Mouse (Mus musculus) left cerebral cortex, adult 2 months (tissue): Measurements from ENCODE around the gene Proser3. TPM values are rescaled to one million over a fixed set of nuclear protein-coding genes. Genes with fewer than 3 reads are reported as not detected.
A peak's percentile ranks its signal among the peaks of the same experiment; 100 is the strongest.

Experiments used
- DNase-seq, 2 experiments: peaks; one replicate each; pipeline ENCODE4 v3.0.0; 2021 to 2022; ENCODE audit warnings: low spot score in 2 of 2, mixed read lengths in 1 of 2; ENCODE audit errors: extremely low spot score in 1 of 2
- H3K27ac ChIP-seq: fragments of 200-600 bp; 2 replicates; pipeline ENCODE4 v1.8.1; 2022
- H3K4me3 ChIP-seq: fragments of 200-600 bp; 2 replicates; pipeline ENCODE4 v1.8.1; 2022
- CTCF ChIP-seq: fragments of 200-600 bp; IDR thresholded peaks from 2 replicates; pipeline ENCODE4 v1.8.1; 2022; ENCODE audit warnings: antibody characterized with exemption, mild to moderate bottlenecking, moderate library complexity
- intact Hi-C: fragments of 180-260 bp; cut with DNase I; formaldehyde crosslinking; loops from one replicate; pipeline ENCODE4 v1.15.1; 2025
- long read RNA-seq, 2 experiments: library from polyadenylated mRNA; stranded (forward); transcript quantifications; one replicate each; pipeline ENCODE4 v2.0.0; 2021; ENCODE audit warnings: borderline mapping rate in 2 of 2
- total RNA-seq, 2 experiments: library from RNA; stranded (reverse); gene quantifications; 2 replicates each; pipeline ENCODE4 v1.2.3; 2021

Gene Proser3
- 1 to 10 TPM; 4.9 to 5.2 TPM for total RNA-seq
- long read RNA-seq, experiment 1, partial matches to known transcripts, result 0 of 2 reads
- long read RNA-seq, experiment 1, other reads (novel, unspliced or antisense), result 1 of 2 reads
- long read RNA-seq, experiment 2, partial matches to known transcripts, result 1 of 5 reads
- long read RNA-seq, experiment 2, other reads (novel, unspliced or antisense), result 3 of 5 reads

DNA sequence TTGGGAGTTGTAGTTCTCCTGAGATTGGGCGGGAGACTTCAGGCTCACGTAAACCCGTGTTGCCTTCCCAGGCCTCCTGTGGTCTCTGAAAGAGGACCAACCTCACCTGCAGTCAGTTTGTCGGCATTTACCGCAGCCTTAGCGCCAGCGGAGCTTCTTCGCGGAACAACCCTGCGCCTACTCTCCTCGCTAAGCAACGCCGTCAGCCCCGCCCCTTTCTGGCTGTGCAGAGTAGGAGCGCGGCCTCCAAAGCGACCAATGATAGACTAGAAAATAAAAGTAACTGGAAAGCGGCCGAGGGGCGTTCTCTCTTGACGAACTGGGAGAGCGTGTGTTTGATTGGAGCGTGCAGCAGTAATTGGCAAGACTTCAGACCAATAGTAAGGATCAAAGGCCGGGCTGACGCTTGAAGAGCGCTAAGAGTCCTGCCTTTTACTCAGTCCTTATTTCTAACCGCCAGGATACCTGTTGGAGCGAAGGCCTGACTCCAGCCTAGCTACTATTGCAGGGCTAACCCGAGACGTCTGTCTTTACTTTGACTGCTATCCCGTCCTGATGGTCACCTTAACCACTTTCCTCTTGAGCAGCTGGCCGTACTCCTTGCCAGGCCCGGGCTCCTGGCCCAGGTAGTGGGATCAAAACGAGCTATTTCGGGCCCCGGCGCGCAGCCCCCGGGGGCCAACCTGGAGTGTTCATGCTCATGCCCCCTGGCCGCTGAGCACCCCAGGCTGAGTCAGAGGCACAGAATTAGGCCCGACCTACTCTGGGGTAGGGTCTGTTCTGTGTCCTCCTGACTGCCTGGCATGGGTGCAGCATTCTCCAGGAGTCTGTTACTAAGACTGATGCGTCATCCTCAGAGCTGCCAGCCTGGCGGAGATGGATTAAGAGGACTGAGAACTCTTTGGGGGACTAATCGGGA, at the start of gene Proser3, which contains the start of gene Hspb6:
TSS of gene Proser3 (minus strand) at position 198 of the 919 bp plus-strand sequence.
TSS of gene Hspb6 (plus strand) at position 77 of the 919 bp plus-strand sequence.
- TF ChIP-seq CTCF, result no peak; the same call in 1 of the 2 replicates
- Histone ChIP-seq H3K27ac (peak within 1 kb of the TSS; percentile 96), H3K4me3 (peak within 1 kb of the TSS; percentile 61)
- intact Hi-C loops, result loop anchor here (2.0 kb wide), 1 partner anchor 62 kb away; no protein-coding TSS in a partner anchor
- peak; percentile 91 to 95 for DNase-seq

DNA sequence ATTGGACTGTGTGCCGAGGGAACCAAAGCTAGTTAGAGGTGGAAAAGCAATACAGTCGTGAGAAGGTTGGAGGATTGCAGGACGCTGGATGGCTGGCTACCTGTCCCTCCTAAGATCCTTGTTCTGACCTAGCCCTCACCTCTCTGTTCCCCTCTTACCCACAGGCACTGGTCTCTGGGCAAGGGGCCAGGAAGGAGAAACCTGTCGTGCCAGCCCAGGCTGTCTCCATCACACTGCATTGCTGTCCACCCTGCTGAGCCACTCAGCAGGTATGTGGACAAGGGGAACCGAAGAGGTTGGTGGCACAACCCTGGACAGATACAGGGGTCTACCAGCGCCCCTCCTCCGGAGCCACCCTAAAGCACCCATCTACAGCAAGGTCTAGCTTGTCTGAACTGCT, 48.6 kb upstream of the Proser3 start:
- intact Hi-C loops, result no loop called here

DNA sequence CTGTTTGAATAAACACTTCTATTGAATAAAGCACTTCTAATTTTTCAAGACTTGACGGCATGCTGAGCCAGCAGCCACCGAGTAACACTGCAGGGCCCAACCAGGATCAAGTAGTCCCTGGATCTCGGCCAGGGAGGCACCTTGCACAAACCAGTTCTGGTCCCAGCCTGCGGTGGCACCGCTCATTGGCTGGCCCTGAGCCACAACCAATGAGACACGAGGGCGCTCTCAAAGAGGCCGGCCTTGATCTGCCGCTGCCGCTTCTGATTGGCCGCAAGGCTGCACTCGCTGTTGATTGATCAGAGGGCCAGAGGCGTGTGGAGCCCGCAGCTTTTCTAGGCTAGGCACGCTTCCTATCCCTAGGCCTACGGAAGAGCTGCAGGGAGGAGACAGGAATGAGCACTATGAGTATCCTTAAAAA, 47.8 kb upstream of the Proser3 start:
- peak; percentile 83 to 86 for DNase-seq
- Histone ChIP-seq H3K27ac (no peak overlapping the region), H3K4me3 (no peak overlapping the region)
- intact Hi-C loops, result loop anchor here (5.0 kb wide), 1 partner anchor 302 kb away; no protein-coding TSS in a partner anchor
- TF ChIP-seq CTCF, result no peak

More for the DNA sequence above, 48.6 kb upstream of the Proser3 start:
- TF ChIP-seq CTCF, result no peak
- Histone ChIP-seq H3K27ac (no peak overlapping the region), H3K4me3 (no peak overlapping the region)
- DNase-seq, result no peak

DNA sequence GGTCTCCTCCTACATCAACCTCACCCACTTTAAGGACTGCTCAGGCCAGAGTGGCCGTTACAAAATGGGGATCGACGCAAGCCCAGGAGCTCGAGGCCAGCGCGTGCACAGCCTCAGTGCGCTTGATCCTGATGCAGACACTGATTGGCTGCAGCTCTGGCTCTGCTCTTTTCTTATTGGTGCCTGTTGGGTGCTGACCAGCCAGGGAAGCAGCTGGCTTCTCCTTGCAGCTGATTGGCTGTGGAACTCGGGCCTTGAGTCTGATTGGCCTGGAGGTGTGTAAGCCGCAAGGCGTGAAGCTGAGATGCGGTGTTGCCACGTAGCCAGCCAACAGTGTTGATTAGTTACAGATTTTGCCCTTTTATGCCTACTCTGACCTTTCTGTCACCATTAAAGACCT, 46.7 kb upstream of the Proser3 start, which contains the start of gene Zbtb32:
TSS of gene Zbtb32 (minus strand) at position 124 of the 400 bp plus-strand sequence.
- intact Hi-C loops, result loop anchor here (5.0 kb wide), 1 partner anchor 304 kb away; no protein-coding TSS in a partner anchor
- Histone ChIP-seq H3K27ac (no peak within 1 kb of the TSS), H3K4me3 (no peak within 1 kb of the TSS)
- no peak for DNase-seq
- no peak for TF ChIP-seq CTCF

DNA sequence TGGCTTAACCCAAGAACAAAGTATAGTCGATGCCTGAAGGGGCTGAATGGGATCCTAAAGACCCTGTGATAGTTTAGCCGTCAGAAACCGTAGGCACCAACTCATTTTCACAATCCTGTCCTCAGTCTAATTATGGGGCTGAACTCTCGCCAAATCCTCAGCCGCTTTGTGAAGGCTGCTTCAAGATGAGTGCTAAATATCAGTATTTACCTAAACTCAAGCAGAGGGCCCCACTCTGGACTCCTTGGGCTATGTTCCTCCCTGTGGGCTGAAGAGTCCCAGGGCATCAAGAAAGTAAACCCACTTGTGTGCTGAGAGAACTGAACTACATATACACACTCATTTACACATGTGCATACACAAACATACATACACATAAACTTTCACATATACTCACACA, 44.7 kb upstream of the Proser3 start:
- Histone ChIP-seq H3K27ac (no peak overlapping the region), H3K4me3 (no peak overlapping the region)
- DNase-seq, result no peak
- no peak for TF ChIP-seq CTCF
- intact Hi-C loops, result loop anchor here (5.0 kb wide), 1 partner anchor 305 kb away; no protein-coding TSS in a partner anchor

DNA sequence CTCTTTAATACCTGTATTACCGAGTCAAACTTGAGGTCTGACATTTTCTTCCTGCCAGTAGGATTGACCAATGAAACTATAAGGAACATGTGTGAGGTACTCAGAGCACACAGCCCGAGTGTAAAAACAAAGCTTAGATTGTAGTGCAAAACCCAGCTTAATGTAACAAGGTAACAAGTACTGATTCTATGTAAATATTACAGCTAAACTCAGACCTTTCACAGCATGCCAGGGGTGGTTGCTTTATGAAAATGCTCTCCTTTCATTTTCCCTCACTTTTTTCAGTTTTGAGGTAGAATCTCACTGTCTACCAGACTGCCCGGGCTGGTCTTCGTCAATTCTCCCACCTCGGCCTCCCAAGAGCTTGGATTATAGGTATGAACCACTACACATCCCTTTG, 44.0 kb upstream of the Proser3 start:
- intact Hi-C loops, result loop anchor here (5.0 kb wide), 1 partner anchor 306 kb away; no protein-coding TSS in a partner anchor
- TF ChIP-seq CTCF, result no peak
- no peak for DNase-seq
- no peak overlapping the region for H3K4me3 ChIP-seq
- no peak overlapping the region for H3K27ac ChIP-seq

DNA sequence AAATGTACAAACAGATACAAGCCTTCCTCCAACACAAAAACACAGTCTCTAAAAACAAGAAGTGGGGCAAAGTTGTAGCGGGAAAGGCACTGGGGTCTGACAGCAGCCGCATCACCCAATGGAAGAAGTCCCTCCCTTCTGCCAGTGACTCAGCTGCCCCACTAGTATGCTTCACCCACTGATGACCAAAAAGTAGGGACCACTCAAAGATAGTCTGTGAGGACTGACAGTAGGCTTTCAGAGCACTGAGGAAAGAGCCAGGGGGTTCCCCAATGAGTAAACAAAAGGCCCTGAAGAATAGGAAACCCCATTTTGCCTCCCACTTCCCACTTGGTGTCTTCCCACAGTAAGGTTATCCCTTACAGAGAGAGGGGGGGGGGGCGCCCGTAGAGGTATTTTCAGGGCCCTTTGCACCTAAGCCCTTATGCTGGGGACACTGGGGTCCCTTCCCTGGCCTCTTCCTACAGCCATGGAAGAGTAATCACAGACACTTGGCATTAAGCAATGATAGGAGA, 42.5 kb upstream of the Proser3 start:
- no peak for DNase-seq
- intact Hi-C loops, result loop anchor here (5.0 kb wide), 1 partner anchor 308 kb away; no protein-coding TSS in a partner anchor
- TF ChIP-seq CTCF, result no peak
- no peak overlapping the region for H3K4me3 ChIP-seq
- H3K27ac ChIP-seq, result no peak overlapping the region

DNA sequence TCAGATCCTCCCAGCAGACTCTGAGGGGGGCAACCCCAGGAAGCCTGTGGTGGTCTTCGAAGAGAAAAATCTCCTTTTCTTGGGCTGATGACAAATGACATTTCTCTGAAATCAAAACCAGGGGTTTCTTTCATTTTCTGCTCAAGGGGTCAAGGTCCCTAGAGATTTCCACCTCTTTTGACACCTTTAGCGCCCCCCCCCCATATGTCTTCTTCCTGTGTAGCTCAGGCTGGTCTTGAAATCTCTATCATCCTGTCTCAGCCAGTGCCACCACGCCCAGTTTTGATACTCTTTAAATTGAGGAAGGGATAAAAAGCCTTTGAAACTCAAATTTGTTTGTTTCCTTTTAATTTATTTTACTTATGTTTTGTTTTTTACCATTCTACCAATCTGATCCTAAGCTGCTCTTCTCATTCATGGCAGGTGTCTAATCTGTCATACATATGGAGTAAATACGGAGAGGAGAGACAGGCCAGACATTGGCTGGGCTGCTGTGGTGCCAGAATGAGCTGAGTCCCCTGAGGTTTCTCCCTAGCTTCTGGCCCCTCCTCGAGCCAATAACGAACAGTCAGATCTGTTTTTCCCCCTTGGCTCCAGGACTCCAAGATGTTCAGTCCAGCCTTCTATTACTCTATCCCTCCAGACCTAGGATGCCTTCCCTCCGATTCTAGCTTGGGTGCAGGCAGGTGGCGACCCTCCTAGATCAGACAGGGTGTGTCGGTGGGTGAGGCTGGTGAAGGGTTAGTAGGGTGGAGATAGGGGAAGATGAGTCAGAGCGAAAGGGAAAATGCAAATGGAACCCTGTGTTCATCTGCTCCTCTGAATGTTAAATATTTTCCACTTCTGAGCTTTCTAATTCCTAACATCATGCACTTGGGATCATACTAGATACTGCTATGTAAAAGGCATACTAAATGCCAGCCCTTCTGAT, 41.7 kb upstream of the Proser3 start:
- no peak for TF ChIP-seq CTCF
- no peak overlapping the region for H3K27ac ChIP-seq
- no peak for DNase-seq
- intact Hi-C loops, result no loop called here
- no peak overlapping the region for H3K4me3 ChIP-seq

DNA sequence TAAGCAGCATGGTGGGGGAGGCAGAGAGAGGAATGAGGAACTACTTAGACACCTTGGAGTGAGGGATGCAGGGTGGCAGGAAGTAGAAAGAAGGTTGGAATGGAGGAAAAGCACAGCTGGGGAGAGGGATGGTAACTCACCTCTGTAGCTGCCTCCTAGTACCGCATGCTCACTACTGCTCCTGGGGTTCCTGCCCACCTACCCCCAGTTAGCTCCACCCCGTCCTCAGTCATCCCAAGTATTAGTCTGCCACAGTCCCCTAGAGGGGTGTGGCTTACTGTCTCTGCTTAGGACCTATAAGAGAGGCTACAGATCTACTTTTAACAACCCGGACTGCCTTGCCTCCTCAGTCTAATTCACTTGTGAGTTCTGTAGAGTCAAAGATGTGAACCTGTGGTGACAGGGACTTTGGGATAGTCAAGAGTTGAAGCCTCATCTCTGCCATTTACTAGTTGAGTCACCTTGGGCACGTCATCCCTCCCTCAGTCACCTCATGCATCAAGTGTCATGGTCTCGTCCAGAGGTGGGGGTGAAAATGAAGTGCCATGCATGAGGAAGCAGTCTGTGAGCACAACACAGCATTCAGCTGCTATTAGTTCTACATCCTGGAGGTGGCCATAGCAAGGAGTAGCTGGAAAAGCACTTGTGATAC, 40.8 kb upstream of the Proser3 start:
- DNase-seq, result no peak
- TF ChIP-seq CTCF, result no peak
- Histone ChIP-seq H3K27ac (no peak overlapping the region), H3K4me3 (no peak overlapping the region)
- intact Hi-C loops, result no loop called here

DNA sequence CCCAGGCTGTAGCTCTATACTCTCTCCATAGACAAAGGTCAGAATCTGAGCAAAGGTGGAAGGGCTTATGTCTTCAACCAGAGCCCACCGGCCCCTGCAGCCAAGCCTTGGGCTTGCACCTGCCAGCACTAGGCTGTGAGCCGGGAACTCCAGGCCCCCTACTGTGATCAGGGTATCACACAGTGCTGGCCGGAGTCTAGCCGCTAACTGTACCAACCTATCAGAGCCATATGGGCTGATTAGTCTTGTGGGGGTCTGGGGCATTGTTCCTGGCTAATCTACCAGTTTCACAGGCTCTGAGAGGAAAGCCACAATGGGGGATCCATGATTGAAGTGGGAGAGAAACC, 39.5 kb upstream of the Proser3 start:
- TF ChIP-seq CTCF, result no peak

More for the DNA sequence above, 39.5 kb upstream of the Proser3 start:
- no peak for DNase-seq
- intact Hi-C loops, result no loop called here
- Histone ChIP-seq H3K4me3 (no peak overlapping the region), H3K27ac (no peak overlapping the region)
